Mouse (Mus musculus): ENCODE results near the gene Dennd5b.

Dennd5b gene

DNA sequence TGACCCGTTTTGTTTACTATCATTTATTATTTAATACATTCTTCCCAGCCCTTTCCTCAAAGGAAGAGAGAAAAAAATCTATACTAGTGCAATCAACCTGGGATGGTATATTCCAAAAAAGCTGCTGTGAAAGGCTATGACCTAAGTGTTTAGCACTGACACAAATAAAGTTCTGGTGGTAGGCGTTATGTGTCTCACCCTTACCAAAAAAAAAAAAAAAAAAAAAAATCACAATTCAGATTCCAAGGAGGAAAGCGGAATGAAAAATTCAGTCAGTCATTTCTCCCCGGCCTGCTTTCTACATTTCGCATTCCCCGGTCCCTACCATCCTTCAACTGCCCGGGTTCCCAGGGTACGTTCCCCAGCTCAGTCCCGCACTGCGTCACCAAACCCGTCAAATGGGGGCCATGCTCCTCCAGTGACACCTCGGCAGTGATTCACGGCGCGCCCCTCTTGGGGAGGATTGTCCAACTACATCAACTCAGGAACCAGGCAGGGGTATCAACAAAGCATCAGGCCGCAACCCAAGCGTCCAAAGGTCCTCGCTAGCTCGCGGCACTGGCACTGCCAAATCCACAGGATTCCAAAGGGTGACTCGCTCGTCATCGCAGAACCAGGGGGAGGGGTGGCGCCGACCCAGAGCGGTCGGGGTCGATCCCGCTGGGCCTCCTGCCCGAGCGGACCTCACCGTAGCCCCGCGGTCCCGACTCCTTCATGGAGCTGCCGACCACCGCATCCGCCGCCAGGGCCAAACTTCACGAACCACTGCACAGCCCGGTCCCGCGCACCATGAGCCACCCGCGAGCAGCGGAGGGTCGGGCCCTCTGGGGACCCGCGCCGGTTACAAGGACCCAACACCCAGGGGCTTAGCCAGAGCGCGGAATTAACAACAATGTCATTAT lies 1.1 kb downstream of the Dennd5b start:
- DNase-seq (ENCODE audit: low spot score in 2 of 2), result peak; percentile 27 to 55

DNA sequence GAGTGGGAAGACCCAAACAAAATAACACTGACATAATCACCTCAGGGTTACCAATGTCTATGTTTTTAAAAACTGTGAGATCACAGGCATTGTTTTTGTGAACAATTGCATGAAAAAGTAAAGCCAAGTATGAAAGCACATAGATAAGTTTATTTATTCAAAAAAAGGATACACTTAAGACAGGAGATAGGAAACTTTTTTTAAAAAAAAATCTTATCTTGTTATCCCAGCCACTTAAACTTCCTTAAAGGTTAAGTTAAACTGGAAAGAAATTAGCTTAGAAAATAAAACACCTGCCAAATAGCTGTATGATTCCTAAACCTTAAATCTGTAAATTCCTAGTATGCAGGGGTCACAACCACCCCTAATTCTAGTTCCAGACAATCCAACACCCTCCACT lies 2.5 kb downstream of the Dennd5b start:
- no peak for DNase-seq (ENCODE audit: low spot score in 2 of 2)

DNA sequence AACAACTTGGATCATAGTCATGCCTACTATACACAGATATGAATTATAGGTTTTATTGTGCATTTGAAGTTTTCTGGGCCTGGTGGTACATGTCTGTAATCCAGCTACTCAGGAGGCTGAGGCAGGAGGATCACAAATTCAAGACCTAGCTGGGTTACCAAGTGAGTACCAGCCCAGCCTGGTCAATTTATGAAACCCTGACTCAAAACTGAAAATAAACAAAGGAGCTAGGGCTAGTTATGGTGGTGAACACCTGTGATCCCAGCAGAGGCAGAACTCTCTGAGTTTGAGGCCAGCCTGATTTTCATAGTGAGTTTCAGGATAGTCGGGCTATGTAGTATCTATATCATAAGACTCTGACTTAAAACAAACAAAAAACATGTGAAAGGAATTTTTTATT lies 4.2 kb downstream of the Dennd5b start:
- DNase-seq (ENCODE audit: low spot score in 2 of 2), result no peak

DNA sequence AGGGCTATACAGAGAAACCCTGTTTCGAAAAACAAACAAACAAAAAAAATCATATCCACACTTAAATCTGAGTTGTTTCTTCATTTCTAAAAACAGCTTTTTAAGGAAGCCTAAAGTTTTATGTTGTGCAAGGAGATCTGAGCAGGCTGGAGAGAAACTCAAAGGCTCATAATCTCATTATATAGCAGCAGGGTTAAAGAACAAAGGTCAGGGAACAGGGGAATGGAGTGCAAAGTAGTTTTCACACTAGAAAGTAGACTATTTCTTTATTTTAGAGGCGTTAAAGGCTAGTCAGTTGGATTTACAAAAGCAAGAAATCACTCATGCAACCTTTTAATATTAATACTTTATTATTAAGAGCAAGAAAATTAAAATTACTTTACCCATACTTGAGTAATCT lies 5.2 kb downstream of the Dennd5b start:
- no peak for DNase-seq (ENCODE audit: low spot score in 2 of 2)

DNA sequence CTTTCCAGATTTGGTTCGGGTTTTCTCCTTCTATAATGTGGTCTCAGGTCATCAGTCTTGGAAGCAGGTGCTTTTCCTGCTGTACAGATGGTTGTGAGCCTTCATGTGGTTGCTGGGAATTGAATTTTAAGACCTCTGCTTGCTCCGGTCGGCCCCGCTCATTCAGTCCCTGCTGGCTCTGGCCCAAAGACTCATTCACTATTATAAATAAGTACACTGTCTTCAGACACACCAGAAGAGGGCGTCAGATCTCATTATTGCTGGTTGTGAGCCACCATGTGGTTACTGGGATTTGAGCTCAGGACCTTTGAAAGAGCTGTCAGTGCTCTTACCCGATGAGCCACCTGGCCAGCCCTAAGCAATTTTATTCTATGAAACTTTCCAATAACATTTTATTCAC lies 6.1 kb downstream of the Dennd5b start:
- DNase-seq (ENCODE audit: low spot score in 2 of 2), result no peak

DNA sequence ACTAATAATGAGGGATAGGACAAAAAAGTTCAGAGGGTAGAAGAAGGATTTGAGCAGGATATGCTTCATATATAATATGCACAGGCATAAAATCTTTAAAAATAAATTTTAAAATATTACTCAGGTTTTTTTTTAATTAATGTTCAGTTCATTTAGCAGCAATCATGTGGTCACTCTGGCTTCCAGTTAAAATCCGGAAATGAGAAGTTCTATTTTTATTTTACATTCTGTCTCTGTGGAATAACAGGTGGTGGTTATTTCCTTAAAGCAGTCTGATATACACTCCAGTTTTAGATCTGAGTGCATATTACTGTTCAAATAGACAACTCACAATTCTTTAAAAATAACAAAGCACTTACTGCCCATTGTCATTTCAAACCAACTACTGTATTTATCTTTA lies 6.9 kb downstream of the Dennd5b start:
- no peak for DNase-seq (ENCODE audit: low spot score in 2 of 2)

DNA sequence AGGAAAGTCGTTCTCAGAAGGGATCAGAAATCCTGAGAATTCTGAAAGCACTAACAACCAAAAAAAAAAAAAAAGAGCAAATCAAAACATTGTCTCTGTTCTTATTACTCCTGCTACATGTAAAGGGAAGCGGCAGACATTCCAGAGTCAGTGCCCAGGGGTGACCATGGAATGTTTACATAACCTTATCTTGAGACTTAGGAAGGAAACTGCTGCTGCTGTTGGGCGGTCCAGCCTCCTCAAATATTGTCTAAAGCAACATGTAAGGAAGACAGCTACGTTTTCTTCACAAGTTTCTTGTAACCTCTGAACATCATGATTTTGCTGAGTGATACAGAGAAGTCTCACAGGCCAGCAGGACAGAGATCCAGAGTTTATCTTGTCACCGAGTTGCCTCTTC lies 8.0 kb downstream of the Dennd5b start:
- no peak for DNase-seq (ENCODE audit: low spot score in 2 of 2)

DNA sequence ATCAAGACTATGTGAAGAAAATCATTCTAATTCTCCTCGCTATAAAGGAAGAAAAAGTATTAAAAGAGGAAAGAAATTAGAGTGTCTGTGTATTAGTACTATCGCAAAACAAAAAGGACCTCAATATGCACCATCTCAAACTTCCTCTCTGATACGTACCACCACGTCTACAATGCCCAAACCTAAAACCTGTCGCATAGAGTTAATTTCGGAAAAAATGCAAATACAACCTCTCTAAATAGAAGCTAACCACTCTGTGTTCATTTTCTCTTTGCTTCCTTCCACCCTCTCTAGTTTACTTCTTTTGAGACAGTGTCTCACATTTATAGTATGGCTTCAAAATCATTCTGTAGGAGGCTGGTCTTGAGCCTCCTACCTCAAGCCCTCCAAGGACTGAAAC lies 9.1 kb downstream of the Dennd5b start:
- DNase-seq (ENCODE audit: low spot score in 2 of 2), result peak; percentile 39 to 64

DNA sequence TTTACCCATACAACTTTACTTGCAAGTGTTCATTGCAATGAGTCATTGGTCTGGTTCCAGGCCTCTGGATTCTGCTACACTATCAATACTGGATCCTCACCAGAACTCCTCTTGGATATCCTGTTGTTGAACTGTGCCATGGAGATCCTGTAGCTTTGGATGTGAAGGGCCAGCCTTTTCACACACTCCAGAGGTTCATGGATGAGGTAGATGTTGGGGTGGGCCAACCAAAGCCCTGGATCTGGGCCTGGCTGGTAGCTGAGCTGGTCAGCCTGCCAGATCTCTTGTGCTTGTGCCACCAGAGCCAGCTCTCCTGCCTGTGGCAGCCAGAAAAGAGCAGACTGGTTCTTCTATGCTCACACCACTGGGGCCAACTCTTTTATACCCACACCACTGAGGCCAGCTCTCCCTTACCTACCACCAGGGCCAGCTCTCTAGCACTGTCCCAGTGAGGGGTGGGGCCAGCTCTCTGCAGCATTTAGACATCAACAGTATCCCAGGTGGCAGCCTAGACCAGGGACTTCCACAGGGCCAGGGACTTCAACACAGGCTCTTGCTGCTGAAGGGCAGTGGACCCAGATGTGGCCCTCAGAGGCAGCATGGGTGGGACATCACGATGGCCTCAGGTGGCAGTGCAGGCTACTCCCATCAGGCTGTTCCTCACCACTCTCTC lies 24.2 kb downstream of the Dennd5b start:
- DNase-seq (ENCODE audit: low spot score in 2 of 2), result no peak

DNA sequence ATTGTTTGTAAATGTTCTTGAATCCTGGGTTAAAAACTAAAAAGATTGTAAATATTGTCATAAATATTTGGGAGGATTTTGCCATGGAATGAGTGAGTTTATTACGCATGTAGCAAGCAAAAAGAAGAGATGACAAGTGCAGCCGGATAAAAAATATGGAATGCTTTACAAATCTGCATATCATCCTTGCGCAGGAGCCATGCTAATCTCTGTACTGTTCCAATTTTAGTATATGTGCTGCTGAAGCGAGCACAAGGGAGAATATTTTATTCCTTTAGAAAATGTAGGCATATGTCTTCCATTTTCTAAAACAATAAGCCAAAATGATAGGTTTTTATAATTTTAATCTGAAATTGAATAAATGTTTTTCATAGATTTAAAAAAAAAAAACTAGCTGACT lies 27.6 kb downstream of the Dennd5b start:
- DNase-seq (ENCODE audit: low spot score in 2 of 2), result no peak

DNA sequence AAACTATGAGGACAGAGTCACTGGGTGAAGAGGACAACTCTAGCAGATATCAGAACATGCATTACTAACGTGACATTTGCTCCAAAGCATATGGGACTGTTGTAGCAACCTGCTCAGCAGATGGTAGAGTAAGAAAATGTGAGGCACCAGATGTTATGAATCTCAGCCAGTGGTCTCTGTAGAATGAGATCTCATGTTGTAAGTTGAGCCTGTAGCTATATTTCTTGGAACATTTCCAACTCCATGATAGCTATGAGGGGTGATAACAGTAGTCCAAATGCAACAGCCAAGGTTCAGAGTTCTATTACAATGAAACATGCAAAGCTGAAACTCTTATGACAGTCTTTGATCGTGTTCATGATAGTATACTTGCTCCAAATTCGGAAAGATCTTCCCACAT lies 28.6 kb downstream of the Dennd5b start:
- no peak for DNase-seq (ENCODE audit: low spot score in 2 of 2)

DNA sequence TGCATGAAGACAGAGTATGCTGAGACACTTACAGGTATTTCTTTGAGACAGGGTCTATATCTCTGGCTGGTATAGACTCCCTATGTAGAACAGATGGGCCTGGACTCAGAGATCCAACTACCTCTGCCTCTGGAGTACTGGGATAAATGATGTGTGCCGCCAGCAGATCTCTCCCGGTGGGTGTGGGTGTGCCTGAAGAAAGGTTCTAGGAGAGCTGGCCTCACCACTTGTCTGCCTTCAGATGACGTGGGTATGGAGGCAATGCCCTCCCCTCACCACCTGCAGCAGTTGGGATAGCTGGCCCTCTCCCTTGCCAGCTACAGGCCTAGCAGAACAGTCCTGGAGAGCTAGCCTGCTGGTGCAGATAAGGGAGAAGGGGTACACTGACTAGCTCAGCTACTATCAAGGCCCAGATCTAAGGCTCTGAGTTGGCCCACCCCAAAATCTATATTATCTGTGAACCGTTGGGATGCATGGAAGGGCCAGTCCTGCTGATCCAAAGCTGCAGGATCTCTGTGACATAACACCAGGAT lies 30.8 kb downstream of the Dennd5b start:
- DNase-seq (ENCODE audit: low spot score in 2 of 2), result no peak

DNA sequence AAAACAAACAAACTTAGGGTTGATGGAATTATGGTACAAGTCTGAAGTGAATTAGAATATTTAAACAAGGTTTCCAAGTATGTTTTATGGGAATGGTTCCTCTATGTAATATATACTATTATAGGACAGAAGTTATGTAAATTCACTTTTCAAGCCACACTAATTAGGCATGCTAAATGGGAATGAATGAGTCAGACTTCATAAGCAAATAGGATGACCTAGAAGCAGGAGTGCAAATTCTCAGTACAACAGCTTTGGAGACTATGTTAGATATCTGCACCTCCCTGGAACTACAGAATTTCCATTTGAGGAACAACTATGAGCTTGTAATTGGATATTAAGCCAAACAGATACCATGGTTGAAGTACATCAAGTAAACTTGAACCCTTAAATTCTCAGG lies 38.1 kb downstream of the Dennd5b start:
- no peak for DNase-seq (ENCODE audit: low spot score in 2 of 2)

DNA sequence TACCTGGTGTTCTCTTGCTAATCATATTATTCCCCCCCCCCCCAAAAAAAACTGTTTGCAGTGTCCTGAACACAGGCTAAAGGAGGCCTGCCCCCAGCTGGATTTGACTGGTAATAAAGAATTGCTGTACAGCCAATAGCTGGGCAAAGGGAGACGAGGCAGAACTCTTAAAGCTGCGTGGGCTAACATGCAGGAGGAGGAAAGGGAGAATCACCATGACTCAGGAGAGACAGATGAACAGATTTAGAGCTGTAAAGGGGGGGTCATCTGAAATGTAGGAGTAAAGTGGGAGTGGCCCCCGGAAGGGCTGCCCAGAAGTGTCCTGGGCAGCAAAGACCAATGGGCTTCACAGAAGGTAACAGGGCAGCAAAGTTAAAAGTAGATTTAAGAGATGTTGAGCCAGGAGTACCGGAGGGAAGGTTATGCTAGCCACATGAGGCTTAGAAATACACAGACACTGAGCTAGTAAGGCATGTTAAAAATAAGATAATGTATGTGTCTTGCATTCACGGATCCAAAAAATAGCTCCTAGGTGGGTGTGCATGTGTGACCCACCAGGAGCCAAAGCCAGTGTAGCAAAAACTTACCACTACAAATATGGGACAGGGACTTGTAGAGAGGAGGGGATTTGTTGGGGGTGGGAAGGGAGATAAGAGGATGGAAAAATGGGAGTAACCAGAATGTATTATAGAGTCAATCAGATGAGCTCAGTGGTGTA lies 40.7 kb downstream of the Dennd5b start:
- DNase-seq (ENCODE audit: low spot score in 2 of 2), result no peak

DNA sequence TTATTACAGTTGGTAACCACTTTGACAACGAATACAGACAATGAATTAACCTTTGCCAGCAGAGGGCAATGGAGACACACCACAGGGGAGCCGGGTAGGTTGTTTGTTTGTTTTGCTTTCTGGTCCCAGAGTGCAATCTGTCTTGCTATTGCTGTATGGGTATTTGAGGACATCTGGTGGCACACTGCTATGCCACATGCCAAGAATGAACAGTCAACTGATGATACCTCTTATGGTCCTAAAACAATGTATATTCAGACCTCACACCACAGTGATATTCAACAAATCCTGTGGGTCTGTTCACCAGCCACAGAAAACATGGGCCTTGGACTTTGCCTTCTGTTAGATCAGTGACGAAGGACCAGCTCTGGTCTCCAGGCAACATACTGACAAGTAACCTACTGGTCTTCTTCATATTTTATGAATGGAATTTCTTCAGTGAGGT lies 43.5 kb downstream of the Dennd5b start:
- DNase-seq (ENCODE audit: low spot score in 2 of 2), result peak; percentile 32 to 38

DNA sequence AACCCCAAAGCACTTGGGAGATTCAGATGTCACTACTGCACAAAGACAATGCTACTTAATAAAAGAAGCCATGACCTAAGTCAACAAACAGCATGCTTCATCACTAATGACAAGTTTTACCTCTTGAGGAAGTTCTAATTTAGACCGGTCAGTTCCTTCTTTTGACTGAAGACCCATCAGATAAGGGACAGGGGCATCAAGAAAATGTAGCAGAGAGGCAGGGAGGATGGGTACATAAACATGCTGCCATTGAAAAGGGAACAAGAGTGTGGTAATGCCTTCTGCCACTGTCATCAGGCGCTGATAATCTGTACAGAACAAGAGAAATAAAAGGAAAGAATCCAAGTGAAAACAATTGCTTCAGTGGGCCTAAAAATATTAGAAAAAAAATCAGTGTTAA lies 46.7 kb downstream of the Dennd5b start:
- no peak for DNase-seq (ENCODE audit: low spot score in 2 of 2)

DNA sequence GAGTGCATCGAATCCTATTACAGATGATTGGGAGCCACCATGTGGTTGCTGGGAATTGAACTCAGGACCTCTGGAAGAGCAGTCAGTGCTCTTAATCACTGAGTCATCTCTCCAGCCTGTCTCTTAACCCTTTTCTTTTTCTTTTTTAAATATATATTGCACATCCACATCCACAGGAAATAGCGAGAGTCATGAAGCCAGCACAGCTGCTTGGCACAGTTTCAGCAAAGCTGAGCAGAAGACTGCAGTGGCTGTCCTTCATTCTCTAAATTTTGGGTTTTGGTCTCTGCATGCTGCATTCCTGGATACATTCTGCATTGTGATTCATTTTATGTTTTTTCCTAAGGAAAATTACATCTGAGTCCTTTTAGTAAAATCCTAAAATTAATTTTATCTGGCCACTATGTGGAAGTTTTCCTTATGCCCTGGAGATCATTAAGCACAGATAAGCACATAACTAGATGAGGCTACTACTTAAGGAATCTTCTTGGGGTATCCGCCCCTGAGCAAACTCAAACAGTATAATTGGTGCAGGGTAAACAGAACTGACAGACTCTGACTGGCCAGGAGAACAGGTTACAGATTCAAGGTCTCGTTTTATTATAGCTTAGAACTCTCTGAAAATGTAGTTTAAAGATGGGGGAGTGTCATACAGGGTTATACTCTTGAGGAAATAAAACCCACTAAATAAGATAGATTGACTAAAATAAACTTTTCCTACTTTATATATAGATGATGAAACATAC lies 50.3 kb downstream of the Dennd5b start:
- no peak for DNase-seq (ENCODE audit: low spot score in 2 of 2)

DNA sequence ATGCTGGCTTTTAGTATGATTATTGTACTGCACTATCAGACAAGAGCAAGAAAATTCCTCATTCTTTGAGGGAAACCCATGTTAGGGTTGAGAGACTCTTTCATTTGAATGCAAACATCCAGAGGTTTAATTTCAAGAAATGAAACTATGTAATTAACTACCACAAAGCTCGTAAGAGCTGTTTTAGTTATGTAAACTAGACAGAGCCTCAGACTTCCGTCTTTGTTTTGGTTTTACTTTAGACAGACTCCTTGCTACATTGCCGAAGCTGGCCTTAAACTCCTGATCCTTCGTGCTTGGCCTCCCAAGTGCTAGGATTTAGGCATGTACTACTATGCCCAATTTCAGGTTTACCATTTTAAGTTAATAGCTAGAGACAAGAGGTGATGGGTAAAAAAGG lies 61.4 kb downstream of the Dennd5b start:
- DNase-seq (ENCODE audit: low spot score in 2 of 2), result no peak

DNA sequence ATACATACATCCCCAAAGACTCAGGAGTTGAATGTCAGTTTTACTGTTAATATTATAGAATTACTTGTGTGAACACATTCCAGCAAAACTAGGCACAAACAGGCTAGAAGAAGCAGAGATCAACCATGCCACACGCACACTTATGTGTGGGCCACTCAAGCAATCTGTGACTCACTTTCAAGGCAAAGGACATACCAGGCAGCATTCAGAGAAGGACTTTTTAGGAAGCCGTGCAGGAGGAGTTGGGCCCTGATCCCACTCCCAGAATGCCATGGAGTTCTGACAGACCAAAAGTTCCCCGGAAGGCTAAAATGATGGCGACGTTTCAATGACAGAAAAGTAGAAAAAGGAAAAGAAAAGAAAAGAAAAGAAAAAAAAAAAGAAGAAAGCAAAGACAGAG lies 69.3 kb downstream of the Dennd5b start:
- DNase-seq (ENCODE audit: low spot score in 2 of 2), result no peak

DNA sequence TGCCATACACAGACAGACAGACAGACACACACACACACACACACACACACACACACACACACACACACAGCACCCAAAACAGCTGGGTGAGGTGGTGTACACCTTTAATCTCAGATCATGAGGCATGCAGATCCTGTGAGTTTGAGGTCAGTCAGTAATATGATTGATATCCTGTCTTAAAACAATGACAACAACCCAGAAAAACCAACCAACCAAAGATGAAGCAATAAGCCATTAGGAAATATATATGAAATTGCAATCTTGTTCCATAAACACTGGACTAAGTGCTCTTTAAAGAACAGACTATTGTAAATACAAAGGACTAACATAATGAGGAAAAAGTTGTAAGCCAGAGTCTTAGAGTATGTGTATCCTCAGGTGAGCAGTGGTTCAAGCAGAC lies 70.1 kb downstream of the Dennd5b start:
- DNase-seq (ENCODE audit: low spot score in 2 of 2), result no peak

DNA sequence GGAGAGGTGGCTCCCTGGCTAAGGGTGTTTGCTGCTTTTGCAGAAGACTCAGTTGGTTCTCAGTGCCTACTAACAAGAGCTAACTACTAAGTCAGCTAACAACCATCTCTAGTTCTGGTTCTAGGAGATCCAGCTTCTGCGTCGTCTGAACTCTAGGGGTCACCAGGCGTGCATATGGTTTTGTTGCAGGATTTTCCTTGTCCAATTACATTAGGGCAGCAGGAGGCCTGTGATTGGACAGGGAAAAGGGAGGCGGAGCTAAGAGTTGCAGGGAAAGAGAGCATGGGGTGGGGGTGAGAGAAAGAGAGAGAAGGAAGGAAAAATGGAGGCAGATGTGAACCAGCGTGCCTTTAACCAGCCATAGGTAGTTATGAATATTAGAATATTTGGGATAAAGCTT lies 83.0 kb downstream of the Dennd5b start:
- DNase-seq (ENCODE audit: low spot score in 2 of 2), result no peak

Measured in spleen, postnatal 36 days (tissue).